Mouse (Mus musculus): ENCODE measurements around the gene D430019H16Rik.

D430019H16Rik gene

DNA sequence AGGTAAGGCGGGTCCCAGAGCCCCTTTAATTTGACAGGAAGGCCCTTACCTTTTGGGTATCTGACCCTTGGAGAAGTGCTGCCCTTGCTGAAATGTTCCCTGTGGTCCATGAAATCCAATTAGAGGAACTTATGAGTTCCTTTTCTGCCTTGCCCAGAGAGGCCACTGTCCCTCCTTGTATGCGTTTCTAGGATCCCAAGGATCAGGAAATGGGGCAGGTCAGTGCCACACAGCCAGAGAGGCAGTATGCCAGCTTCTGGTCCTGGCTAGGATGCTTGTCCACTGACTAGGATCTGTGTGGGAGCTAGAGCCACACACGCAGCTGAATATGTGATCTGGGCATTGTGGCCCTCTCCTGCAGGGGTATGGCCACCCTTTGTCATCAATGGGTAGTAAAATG, 36.6 kb downstream of the D430019H16Rik start:
- DNase-seq (ENCODE audit: low spot score in 2 of 2): no peak

DNA sequence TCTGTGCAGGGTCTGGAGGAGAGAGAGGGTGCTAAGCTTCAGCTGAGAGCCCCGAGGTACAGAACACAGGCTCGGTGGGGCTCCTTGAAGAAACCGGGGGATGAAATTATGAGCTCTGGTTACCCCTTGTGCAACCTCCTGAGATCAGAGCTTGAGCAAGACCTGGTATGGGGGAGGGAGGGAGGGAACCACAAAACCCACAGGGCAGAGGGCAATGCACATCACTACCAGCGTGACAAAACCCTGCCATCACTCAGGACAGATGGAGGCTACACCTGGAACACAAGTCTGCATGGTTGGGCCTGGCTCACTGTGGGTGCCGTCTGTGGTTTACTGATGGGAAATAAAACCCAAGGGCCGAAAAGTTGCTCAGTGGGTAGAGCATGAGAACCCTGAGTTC, 37.1 kb downstream of the D430019H16Rik start:
- DNase-seq (ENCODE audit: low spot score in 2 of 2): no peak

DNA sequence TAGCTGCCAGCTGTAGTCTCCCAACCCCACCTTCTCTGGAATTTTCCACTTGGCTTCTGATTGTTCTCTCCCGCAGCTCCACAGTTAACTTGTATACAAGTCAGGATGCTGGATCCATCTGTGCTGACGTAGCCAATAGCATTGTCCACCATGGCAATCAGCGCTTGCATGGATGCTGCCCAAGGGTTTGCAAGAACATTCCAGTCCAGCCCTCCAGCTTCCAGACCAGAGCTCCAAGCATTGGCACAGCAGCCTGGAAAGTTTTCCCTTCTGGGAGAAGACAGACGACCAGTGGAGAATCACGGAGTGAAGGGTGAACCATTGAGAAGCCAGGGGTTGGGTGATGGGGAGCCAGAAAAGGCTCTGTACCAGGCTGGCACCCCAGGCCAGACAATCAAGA, 41.1 kb downstream of the D430019H16Rik start:
- no peak for DNase-seq (ENCODE audit: low spot score in 2 of 2)

DNA sequence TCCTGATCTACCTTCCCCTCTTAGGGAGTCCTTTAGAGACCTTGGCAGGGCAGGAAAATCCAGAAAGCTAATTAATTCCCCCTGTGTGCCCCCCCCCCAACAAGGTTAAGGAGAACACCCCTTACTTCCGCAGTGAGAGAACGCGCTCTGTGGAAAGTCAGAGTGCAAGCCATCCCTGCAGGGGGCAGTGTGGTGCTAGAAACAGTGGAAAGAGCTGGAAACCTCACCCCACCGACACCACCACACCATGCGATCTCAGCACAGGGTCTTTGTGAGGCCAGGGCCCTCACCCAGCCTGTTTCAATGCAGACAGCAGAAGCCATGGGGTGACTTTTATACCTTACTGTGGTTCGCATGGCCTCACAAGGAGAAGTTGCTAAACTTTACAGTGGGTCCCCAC, 44.2 kb downstream of the D430019H16Rik start:
- peak; percentile 84 to 87 for DNase-seq (ENCODE audit: low spot score in 2 of 2)

DNA sequence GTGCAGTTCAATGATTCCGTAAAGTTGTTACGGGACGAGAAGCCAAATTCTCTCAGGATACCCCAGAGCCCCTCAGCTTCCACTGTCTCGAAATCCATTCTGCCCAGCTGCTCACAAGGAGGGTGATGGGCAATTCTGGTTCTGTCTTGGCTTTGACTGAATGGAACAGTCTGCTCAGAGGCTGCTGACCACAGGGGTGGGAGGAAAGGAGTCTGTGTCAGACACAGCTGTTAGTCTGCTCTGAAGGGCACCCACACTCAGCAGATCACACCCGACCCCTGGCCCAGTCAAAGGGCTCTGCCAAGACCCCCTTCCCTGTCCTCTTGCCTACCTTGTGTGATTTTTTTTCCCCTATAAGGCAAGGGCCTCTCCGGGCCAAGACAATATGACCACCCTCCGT, 44.8 kb downstream of the D430019H16Rik start:
- no peak for DNase-seq (ENCODE audit: low spot score in 2 of 2)

DNA sequence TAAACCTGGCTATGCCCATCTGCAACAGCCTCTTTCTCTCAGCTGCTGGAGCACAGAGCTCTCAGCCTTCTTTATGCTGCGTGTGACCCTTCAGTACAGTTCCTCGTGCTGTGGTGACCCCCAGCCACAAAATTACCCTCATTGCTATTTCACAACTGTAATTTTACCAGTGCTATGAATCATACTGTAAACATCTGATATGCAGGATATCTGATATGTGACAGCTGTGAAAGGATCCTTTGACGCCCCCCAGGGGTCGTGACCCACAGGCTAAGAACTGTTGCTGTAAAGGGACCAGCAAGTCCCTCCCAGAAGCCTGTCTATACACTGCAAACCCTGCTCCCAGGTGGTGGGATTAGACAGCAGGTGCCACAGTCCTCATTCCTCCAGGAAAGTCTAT, 45.2 kb downstream of the D430019H16Rik start:
- DNase-seq (ENCODE audit: low spot score in 2 of 2): no peak

DNA sequence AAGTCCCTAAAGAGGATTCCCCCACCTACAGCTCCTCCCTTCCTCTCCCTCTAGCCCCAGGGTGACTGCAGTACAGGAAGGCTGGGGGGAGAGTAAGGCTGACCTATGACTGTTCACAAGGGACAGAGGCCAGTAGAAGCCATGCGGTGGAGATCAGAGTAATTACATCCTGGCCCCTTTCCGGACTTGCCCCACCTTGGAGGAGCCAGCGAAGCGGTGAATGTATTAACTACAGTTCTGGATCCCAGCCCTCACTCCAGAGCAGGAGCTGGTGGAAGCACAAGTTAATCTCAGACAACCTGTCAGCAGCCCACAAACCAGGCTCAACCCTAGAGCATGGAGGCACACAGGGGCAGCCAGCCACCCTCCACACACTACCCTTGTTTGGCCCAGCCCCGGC, 47.3 kb downstream of the D430019H16Rik start:
- DNase-seq (ENCODE audit: low spot score in 2 of 2): no peak

DNA sequence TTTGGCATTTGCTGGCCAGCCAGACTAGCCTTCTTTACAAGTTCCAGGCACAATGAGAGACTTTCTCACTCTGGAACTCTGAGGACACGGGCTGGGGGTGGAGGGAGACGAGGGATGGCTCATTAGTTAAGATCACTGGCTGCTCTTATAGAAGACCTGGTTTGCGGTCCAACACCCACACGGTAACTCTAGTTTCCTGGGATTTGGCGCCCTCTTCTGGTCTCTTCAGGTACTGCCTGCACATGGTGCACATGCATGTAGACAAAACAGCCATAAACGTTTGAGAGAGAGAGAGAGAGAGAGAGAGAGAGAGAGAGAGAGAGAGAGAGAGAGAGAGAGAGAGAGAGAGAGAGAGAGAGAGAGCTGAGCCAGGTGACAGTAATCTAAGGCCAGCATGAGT, 51.1 kb downstream of the D430019H16Rik start:
- DNase-seq (ENCODE audit: low spot score in 2 of 2): no peak

DNA sequence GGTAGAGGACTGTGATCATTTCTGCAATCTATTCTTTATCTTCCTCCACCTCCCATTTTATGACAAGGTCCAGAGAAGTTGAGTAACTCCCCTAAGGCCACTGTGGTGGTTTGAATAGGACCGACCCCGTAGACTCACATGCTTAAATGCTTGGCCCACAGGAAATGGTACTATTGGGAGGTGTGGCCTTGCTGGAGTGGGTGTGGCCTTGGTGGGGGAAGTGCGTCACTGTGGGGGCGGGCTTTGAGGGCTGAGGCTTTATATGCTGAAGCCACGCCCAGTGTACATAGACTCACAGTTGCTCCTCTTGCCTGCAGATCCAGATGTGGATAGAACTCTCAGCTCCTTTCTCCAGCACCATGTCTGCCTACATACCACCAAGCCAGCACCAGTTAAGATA, 57.5 kb downstream of the D430019H16Rik start:
- no peak for DNase-seq (ENCODE audit: low spot score in 2 of 2)

DNA sequence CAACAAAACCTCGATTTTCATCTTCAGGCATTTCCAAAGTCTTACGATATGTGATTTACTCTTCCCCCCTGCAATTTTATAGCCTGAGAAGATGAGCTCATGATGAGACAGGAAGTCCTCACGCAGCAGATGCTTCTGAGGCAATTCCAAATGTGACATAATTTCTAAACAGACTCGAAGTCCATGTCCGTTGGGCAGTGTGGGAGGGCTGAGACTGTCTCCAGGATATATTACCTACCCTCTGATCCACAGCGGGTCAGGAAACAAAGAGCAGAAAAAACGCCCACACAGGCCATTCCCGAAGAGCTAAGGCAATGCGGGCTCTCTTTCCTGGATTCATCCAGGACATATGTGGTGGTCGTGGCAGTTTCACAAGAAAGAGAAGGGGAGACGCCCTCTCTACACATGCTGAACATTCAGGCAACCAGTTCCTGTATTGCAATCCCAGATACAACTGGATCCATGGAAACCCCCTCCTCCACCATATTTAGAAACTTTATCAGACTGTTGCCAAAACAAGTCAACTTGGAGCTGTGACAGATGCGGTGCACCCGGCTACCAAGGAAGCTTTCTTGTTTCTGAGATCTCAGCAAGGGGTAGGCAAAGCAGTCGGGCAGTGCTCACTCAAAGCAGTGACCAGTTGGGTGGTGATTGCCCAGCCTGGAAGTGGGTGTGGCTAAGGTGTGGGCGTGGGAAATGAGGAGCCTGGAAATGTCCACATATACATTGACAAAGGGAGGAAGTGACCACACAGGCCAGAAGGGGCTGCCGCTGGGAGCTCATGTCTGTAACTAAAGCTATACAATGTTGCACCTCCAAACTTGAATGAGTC, 58.2 kb downstream of the D430019H16Rik start:
- no peak for DNase-seq (ENCODE audit: low spot score in 2 of 2)

DNA sequence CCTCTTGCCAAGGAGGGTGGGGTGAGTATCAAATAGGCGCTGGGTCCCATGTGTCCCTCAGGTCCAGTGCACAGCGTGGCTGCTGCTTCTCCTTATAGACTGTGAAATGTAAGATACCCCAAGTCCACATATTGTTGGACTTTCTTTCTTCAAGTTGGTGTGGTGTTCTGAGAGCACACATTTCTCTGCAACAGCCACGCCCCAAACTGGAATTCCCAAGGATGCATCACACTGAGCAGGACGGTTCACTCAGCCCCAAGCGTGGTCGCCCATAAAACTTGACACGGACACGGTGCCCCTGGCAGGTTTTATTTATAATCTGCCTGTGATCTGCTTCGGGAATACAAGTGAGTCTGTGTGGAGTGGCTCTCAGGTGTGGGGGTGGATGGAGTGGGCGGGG, 60.5 kb downstream of the D430019H16Rik start:
- DNase-seq (ENCODE audit: low spot score in 2 of 2): no peak

DNA sequence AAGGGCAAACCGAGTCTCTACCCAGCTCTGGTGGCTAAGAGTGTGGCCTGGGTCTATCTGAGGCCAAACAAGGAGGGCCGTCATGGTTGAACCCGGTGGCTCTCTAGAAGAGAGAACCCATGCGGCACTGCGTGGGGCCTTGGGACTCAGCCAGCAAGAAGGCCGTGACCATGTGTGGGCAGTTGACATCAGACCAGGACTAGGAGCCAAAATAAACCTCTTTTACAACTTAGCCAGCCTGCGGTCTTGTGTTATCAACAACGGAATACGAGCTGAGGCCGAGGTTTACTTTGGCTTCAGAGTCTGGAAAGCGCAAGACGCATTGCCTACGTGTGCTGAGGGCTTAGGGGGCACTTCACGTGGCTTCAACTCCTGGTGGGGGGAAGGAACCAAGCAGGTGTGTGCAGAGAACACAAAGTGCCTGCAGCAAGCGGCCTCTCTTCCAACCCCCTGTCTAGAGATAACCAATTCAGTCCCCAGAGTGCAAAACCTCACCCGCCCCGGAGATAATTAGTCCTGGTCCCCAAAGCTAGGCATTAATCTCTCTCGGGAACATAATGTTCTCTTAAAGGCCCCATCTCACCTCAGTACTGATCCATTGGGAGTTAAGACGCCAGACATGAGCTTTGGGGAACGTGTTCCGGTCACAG, 63.5 kb downstream of the D430019H16Rik start:
- no peak for DNase-seq (ENCODE audit: low spot score in 2 of 2)

DNA sequence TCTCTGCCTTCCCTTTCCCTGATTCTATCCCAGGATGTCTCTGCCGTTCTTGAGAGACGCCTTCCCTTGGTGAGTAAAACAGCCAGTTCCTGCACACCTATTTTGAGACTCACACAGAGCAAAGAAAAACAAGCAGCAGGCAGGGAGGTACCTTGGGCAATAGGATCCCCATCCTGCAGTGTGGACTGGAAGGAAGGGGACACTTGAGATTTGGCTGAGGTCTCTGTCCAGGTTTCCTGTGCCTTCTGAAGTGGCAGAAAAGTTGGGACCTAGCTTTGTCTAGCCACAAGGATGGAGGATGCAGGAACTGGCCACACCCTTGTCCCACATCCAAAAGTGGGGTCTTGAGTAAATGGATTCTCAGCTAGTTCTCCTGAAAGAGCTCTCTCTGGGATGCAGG, 66.2 kb downstream of the D430019H16Rik start:
- DNase-seq (ENCODE audit: low spot score in 2 of 2): no peak

DNA sequence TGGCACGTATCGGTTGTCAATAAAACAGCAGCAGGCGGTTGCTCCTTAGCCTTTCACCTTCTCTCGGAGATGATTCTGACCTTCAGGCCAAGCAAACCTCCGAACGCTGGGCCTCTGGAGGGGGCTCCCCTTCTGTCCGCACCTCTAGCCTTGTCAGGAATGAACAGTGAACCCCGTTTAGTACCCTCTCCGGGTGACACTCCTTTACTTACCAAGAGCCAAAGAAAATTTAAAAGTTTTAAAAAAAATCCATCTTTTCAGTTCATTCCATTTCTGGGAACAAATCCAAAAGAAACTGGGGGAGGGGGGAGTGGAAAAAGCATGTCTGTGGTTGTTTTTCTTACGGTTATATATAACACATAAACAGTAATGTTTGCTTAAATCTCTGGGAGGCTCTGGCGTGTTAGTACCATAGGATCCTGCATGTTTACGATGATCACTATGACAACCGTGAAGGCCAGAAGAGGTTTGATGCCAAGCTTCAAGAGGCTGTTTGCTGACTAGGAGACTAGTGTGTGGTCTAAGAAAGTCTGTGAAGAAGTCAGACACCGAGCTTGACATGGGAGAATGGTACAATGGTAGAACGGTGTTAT, 67.6 kb downstream of the D430019H16Rik start:
- DNase-seq (ENCODE audit: low spot score in 2 of 2): no peak

DNA sequence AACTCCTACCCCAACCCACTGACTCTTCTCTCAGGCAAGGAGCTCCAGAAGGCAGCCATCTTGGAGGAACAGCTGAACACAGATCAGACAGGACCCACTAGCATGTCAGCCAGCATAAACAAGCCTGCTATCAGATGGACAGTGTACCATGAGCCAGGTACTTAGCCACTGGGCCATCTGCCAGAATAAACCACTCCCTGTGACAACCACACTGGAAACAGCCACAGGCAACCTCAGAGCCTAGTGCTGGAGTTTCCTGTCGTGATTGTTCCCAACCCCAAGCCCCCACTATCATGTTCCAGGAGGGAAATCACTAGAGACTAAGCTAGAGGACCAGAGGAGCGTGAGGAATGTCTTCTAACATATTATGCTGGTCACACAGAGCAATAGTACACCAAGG, 70.1 kb downstream of the D430019H16Rik start:
- no peak for DNase-seq (ENCODE audit: low spot score in 2 of 2)

DNA sequence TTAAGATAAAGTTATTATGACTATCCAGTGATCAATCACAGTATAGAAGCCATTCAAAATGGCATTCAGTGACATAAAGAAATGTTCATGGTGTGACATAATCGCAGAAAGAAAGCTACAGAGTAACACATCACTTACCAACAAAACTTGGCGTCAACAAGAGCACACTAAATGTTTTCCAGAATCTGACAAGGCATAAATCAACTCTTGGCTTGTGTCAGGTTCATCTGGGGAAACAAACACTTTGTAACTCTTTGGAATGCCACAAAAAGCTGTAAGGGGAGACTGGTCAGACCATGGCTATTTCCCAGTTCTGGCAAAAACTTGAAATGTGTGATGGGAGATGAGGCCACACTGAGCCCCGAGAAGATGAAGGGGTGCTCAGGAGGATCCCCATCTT, 72.5 kb downstream of the D430019H16Rik start:
- DNase-seq (ENCODE audit: low spot score in 2 of 2): no peak

DNA sequence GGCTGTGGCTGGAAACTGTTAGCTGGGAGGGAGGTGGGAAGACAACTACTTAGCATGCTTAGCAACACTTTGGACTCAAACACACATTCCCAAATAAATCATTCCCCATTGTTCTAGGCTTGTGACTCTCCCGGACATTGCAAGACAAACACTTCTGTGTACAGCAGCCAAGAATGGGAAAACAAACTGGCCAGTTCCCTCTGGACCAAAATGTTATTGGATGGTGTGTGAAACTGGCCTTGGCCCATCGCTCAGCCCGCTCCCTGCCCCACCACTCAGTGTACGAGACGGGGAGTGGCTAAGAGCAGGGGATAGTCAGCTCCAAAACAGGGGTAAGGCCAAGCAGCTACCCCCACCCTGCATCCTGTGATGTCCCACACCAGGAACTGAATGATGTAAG, 73.2 kb downstream of the D430019H16Rik start:
- peak in 1 of 2 experiments; percentile 31 for DNase-seq (ENCODE audit: low spot score in 2 of 2)

DNA sequence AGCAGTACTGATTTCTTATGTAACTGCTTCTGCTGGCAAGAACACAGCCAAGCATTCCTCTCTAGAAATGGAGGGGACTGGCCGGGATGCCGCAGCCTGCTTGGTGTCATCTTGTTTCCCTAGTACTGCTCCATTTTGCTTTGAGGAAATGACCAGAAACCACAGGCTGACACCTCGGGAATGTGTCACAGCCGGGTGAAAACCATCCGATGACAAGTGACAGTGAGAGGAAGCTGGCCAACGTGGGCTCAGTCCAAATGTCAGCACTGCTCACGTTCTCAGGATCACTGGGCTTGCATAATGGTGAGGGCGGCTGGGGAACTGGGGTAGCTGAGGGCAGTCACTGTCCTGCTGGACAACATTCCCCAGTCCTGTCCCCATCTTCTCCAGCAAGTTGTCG, 75.9 kb downstream of the D430019H16Rik start:
- no peak for DNase-seq (ENCODE audit: low spot score in 2 of 2)

DNA sequence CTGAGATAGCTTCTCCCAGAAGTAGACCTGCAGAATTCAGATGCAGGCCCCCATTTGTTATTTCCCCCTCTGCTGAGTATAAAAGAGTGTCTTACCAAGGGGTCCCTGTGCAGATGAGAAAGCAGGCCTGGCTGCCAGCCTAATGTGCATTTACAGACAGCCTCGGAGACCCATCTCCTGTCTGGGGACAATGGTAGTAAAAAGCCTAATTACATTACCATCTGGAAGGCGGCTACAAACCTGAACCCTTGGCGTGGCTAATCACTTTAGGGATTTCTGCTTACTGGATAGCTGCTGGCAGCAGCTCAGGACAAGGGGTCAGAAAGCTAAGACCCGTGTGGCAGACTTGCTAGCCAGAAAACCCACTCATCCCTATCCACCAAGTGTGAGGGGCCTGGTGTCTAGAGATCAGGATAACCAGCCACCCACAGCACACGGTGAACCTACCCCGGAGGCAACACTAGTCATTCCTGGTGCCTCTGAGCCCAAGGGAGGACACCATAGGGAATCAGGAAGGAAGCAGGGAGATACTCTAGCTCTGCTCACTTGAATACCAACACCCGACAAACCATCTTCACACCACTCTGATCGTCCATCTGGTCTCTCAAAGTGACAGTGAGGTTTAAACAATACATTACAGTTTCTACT, 78.2 kb downstream of the D430019H16Rik start:
- no peak for DNase-seq (ENCODE audit: low spot score in 2 of 2)

DNA sequence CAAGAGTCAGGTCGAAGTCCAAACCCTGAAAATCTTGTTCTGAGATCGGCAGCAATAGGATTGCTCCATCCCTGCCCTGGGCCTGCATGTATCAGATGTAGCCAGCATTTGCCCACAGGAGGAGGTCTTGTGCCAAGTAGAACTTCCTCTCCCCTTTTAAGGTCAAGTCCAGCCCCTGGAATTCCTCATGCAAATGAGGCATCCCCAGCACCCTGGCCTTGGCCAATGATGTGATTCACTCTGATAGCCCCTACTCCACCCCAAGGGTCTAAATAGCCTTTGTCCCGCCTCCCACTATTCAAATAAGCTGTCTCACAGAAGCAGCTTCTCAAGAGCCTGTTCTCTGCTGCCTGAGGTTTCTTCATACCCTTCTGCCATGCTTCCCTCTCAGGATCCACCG, 81.2 kb downstream of the D430019H16Rik start:
- DNase-seq (ENCODE audit: low spot score in 2 of 2): no peak

DNA sequence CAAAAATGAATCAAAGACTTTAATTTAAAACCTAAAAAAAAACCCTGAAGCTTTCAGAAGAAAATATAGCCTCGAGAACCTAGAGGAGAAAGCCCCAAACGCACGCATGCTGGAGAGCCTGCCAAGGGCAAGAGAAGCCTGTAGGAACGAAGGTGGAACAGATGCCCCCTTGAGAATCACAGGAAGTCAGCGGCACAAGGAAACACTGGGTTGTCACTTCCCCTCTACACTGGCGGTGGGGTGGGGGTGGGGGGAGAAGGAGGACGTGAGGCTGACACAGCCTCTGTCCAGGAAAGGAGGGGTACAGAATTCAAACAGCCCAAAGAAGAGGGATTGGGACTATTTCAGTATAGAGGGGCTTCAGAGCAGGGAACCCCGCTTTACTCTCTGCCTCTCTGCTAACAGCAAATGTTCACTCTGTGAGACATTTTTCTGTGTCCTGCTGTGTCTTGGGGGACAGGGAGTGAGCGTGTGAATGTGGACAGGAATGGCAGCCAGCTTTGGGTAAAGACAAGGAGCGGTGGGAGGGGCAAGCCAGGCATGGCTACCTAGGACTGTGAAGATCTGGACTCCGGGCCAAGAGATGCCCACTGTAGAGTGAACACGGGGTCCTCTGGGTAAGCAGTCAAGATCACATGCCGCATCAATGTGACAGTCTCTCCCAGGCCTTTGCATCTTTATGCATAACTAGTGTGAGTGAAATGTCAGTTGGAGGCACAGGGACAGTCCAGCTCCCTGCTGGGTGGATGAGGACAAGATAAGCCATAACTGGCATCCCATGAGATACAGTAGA, 82.5 kb downstream of the D430019H16Rik start:
- no peak for DNase-seq (ENCODE audit: low spot score in 2 of 2)

DNA sequence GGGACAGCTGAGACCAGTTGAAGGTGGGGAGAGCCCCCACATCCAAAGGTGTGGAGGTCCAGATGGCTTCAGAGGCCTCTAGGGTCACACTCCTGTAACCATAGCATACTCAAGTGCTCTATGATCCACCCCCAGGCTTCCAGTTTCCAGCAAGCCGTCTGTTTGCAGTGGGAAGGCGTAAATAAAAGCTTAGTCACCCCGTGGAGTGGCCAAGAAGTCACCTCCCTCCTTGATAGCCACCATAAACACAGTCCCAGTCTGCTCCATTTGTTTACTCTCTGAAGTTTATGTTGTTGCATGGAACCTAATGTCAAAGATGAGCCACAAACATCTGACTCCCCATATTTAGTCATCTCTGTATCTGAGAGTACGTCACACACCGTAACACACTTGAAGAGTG, 83.5 kb downstream of the D430019H16Rik start:
- DNase-seq (ENCODE audit: low spot score in 2 of 2): no peak

Measured in right cerebral cortex, adult 2 months (tissue).